Comparison of ENCODE assay signal across 9 mouse cellular contexts in the genomic region with DNA sequence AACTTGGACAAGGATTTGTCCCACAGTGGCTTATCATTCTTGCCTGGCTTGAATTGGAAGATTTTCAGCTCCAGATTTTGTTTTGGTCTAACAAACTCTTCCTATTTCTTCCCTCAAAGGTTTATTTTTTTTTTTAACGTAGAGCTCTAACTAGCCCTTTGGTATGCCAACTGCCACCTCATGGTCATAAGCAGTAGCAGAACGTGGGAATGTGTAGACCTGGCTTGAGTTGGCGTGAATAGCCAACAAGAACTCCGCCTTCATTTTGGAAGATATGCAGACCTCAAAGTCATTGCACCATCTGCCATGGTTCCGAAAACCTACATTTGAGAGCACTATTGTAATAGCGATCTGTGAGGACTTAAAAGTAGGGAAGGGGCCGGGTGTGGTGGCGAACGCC. TPM values are rescaled to one million over a fixed set of nuclear protein-coding genes. Genes with fewer than 3 reads are reported as not detected.
DNase-seq lines count a peak whose midpoint lies in the region; ATAC-seq lines count a peak whose summit lies in the region.
"Had no signal": no experiment of that assay in that cellular context is flagged by ENCODE, and none has a peak within 500 bp of the region (broad histone marks: within the 10 kb centered on the region; RNA-seq: fewer than 3 reads in every experiment).

No protein-coding gene starts in this region.

- H3K27me3 ChIP-seq in forebrain, embryonic 12.5 days: no peaks in the 10 kb centered on the region
- H3K27me3 ChIP-seq in liver, embryonic 13.5 days: no peaks in the 10 kb centered on the region

- no peaks in the 10 kb centered on the region for H3K9me3 ChIP-seq in forebrain, embryonic 12.5 days
- H3K9me3 ChIP-seq in liver, embryonic 13.5 days (replicated peaks): no peaks in the 10 kb centered on the region

- peaks cover 27% of the 10 kb centered on the region for H3K36me3 ChIP-seq in forebrain, embryonic 12.5 days (replicated peaks)
- peaks cover 29% of the 10 kb centered on the region for H3K36me3 ChIP-seq in liver, embryonic 13.5 days

- no peak for ATAC-seq in forebrain, embryonic 12.5 days (ENCODE audit: low FRiP score)
- ATAC-seq in liver, embryonic 13.5 days (ENCODE audit: low read depth): no peak

- DNase-seq in embryo, embryonic 10 days (ENCODE audit: low spot score): peak; percentile 12
- DNase-seq in embryo, embryonic 9.5 days (ENCODE audit: extremely low spot score): no peak
- DNase-seq in 416B (ENCODE audit: low read depth): peak; percentile 76
- no peak for DNase-seq in liver, embryonic 13.5 days
- no peak for DNase-seq in urinary bladder, postnatal 10 days (ENCODE audit: low spot score)
- no peak for DNase-seq in frontal cortex, adult 2 months (ENCODE audit: extremely low spot score in 1 of 2, low spot score in 1 of 2)
- DNase-seq in kidney, postnatal 4 days: no peak
- DNase-seq: B cell, adult 2 months had no signal

- H3K27ac ChIP-seq in forebrain, embryonic 12.5 days: no peak overlapping the region
- H3K27ac ChIP-seq in liver, embryonic 13.5 days: 0 out of 2 replicates have a peak overlapping the region, but pooled peaks have one; percentile 84

- H3K4me1 ChIP-seq in forebrain, embryonic 12.5 days: peaks cover 15% of the 10 kb centered on the region
- peaks cover 30% of the 10 kb centered on the region for H3K4me1 ChIP-seq in liver, embryonic 13.5 days (replicated peaks)

- peak overlapping the region; percentile 88; the same call in 1 of the 2 replicates for H3K9ac ChIP-seq in forebrain, embryonic 12.5 days
- H3K9ac ChIP-seq in liver, embryonic 13.5 days: peak overlapping the region; percentile 92

- H3K4me2 ChIP-seq in forebrain, embryonic 12.5 days: peak overlapping the region; percentile 92
- peak overlapping the region; percentile 91 for H3K4me2 ChIP-seq in liver, embryonic 13.5 days

- 67% methylated on average over 9 of the region's 9 CpGs for WGBS in forebrain, embryonic 12.5 days
- 42% methylated on average over 9 of the region's 9 CpGs for WGBS in liver, embryonic 13.5 days (ENCODE audit: insufficient replicate concordance)

- peak overlapping the region; percentile 89 for H3K4me3 ChIP-seq in forebrain, embryonic 12.5 days (replicated peaks)
- H3K4me3 ChIP-seq in liver, embryonic 13.5 days (replicated peaks): peak overlapping the region; percentile 88

RNA-seq across cellular contexts. Expression of gene Man1b1, which starts 0.7 kb away (rescaled TPM):
- polyA plus RNA-seq in forebrain, embryonic 12.5 days (2016; fragmentation: Nextera tagmentation; extraction: Ambion mirVana): 74.8 and 80.8 TPM in 2 replicates
- polyA plus RNA-seq in liver, embryonic 13.5 days (2015; fragmentation: Nextera tagmentation; extraction: Ambion mirVana): 18.8 and 27.1 TPM in 2 replicates
- 31.1 and 31.8 TPM in 2 replicates for polyA plus RNA-seq in frontal cortex, adult 2 months (2012; rRNA removed)

RNA-seq across cellular contexts. Expression of gene Grin1, which starts 12.5 kb away (rescaled TPM):
- polyA plus RNA-seq in forebrain, embryonic 12.5 days (2016; fragmentation: Nextera tagmentation; extraction: Ambion mirVana): 2.2 and 5.6 TPM in 2 replicates
- 0.12 and 0.41 TPM in 2 replicates for polyA plus RNA-seq in liver, embryonic 13.5 days (2015; fragmentation: Nextera tagmentation; extraction: Ambion mirVana)
- polyA plus RNA-seq in frontal cortex, adult 2 months (2012; rRNA removed): 313 and 325 TPM in 2 replicates

RNA-seq across cellular contexts. Expression of gene Dpp7, which starts 24.7 kb away (rescaled TPM):
- 18.0 and 19.9 TPM in 2 replicates for polyA plus RNA-seq in forebrain, embryonic 12.5 days (2016; fragmentation: Nextera tagmentation; extraction: Ambion mirVana)
- polyA plus RNA-seq in liver, embryonic 13.5 days (2015; fragmentation: Nextera tagmentation; extraction: Ambion mirVana): 9.0 and 10.5 TPM in 2 replicates
- 62.5 and 63.9 TPM in 2 replicates for polyA plus RNA-seq in frontal cortex, adult 2 months (2012; rRNA removed)

RNA-seq across cellular contexts. Expression of gene Uap1l1, which starts 34.0 kb away (rescaled TPM):
- polyA plus RNA-seq in forebrain, embryonic 12.5 days (2016; fragmentation: Nextera tagmentation; extraction: Ambion mirVana): 4.0 and 4.3 TPM in 2 replicates
- polyA plus RNA-seq in liver, embryonic 13.5 days (2015; fragmentation: Nextera tagmentation; extraction: Ambion mirVana): 13.4 and 16.1 TPM in 2 replicates
- 15.0 and 17.9 TPM in 2 replicates for polyA plus RNA-seq in frontal cortex, adult 2 months (2012; rRNA removed)

RNA-seq across cellular contexts. Expression of gene Sapcd2, which starts 40.7 kb away (rescaled TPM):
- polyA plus RNA-seq in forebrain, embryonic 12.5 days (2016; fragmentation: Nextera tagmentation; extraction: Ambion mirVana): 60.8 and 67.8 TPM in 2 replicates
- polyA plus RNA-seq in liver, embryonic 13.5 days (2015; fragmentation: Nextera tagmentation; extraction: Ambion mirVana): 30.0 and 30.6 TPM in 2 replicates
- polyA plus RNA-seq in frontal cortex, adult 2 months (2012; rRNA removed): 3.9 and 5.3 TPM in 2 replicates

Comparison
In these comparisons a context has a peak if more than half of its experiments do, and no peak if none do; other contexts are left out.
1. DNase-seq: peak in embryo, embryonic 10 days (single experiment) and 416B (single experiment); none in embryo, embryonic 9.5 days (single experiment), liver, embryonic 13.5 days (single experiment), urinary bladder, postnatal 10 days (single experiment), frontal cortex, adult 2 months (0 of 2) and kidney, postnatal 4 days (0 of 2).
2. RNA of gene Grin1, which starts 12.5 kb away (polyA plus RNA-seq): 313 to 325 TPM in frontal cortex, adult 2 months; 2.2 to 5.6 TPM in forebrain, embryonic 12.5 days and 0.12 to 0.41 TPM in liver, embryonic 13.5 days; every median in the first group is over 10 times any median in the second.